Mouse (Mus musculus): ENCODE data around the gene Otulin. TPM values are rescaled to one million over a fixed set of nuclear protein-coding genes. Genes with fewer than 3 reads are reported as not detected.
A peak's percentile ranks its signal among the peaks of the same experiment; 100 is the strongest.

Gene Otulin
- total RNA-seq, 4 experiments from 2014 or later, result 21.1 to 24.9 (median 21.9) TPM

DNA sequence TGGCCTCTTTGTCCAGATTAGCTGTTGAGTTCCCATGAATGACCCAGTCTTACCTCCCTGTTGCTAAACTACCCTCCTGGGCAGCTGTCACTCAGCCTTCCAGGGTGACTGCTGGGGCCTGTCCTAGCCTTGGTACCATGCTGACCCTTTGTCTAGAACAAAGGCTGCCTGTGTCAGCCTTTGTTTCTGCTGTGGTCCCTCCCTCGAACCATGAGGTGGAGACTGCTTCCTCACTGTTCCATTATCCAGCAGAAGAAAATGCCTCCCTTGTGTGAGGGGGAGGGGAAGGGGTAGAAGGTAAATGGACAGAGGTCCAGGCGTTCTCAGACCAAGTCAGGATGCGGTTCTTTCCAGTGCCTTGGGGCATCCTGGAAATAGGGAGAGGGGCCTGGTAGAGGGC, 48.9 kb downstream of the Otulin start:
- no peak for DNase-seq (ENCODE audit: low spot score in 2 of 2)

DNA sequence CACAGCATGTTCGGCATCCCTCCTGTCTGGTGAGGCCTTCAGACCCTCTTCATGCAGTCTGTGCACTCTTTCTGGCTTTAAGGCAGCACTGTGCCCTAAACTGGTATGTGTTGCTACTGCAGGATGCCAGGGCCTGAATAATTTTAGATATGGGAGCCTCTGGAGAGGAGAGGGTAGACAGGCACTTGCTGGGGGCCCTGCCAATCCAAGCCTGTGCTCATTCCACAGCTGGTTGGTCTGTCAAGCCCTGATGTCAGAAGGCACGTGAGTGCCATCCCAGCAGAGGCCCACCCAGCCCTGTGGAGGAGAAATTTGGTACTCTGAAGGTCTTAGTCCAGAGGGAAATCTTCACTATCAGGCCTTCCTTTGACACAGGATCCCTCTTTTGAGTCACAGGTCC, 49.7 kb downstream of the Otulin start:
- DNase-seq (ENCODE audit: low spot score in 2 of 2), result no peak

DNA sequence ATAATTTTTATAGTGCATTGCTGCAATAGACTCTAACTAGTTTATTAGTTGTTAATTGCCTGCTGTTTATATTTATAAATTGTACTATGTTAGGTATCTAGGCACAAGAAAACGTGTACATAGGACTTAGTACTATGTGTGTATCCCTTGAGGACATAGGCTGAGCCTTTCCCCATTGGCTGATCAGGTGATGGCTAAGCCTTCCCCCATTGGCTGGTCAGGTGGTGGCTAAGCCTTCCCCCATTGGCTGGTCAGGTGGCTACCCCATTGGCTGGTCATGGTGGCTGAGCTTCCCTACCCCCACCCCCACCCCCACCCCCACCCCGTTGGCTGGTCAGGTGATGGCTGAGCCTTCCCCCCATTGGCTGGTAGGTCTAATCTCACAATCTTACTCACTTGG, 50.6 kb downstream of the Otulin start:
- no peak for DNase-seq (ENCODE audit: low spot score in 2 of 2)

DNA sequence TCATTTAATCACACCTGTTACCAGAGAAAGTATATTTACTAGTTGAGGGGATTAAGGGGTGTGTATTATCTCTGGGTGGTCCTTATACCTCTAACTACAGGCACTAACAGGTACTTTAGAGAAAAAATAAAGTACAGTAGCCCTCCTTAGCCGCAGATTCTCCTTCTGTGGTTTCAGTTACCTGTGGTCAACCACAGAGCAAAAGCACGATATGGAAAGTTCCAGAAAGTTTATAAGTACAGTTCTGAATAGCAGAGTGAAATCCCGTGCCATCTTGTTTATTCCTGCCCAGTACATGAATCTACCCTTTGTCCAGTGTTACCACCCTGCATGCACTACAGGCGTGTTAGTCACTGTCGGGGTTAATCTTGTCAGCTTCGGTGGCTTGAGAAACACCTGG, 51.6 kb downstream of the Otulin start:
- no peak for DNase-seq (ENCODE audit: low spot score in 2 of 2)

DNA sequence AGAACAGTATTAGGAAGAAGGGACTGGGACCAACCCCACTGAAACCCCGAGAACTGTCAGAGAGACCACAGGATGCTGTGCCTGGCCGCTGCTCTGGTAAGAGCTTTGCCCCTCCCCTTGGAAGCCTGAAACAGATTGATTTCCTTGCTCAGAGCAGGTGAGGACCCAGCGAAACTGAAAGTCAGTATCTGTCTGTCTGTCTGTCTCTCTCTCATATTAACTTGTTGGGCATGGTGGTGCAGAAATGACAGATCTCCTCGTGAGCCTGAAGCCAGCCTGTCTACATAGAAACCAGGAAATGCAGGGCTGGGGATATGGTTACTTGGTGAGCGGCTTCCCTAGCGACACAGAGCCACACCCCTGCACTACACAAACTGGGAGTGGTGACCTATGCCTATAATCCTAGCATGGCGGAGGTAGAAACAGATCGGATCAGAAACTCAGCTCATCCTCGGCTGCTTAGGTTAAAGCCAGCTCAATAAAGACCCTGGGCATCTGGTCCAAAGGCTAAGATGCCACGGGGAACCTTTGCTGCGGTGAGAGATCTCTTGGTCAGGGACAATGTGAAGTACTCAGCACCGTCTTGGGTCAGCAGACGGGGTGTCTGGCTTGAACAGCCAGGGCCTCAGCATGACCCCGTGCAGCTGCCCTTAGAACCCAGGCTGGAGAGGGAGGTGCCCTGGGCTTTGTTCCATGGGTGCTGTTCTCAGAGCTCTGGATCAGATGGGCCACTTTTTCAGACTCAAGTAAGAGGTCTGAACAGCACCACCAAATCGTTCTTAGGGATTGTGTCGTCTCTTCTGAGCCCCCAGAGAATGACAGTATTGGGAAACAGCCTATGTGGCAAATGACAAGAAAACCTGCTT, 52.3 kb downstream of the Otulin start:
- no peak for DNase-seq (ENCODE audit: low spot score in 2 of 2)

DNA sequence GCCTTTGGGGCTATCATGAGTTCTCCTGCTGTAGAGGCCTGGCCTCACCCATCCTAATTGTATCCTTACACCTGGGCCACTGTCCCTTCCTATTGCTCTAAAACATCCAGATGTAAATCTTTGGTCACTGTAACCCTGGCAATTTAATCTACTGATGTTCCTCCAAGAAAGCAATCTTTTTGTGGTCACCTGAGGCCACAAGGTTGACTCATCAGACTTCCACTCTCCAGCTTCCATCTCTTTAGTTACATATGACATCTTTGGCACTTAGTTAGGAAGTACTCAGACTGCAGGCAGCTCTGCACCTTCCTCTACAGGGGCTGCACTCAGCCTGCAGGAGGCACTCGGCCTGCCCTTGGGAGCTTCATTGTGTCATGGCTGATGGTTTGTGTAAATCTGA, 53.6 kb downstream of the Otulin start:
- DNase-seq (ENCODE audit: low spot score in 2 of 2), result no peak

DNA sequence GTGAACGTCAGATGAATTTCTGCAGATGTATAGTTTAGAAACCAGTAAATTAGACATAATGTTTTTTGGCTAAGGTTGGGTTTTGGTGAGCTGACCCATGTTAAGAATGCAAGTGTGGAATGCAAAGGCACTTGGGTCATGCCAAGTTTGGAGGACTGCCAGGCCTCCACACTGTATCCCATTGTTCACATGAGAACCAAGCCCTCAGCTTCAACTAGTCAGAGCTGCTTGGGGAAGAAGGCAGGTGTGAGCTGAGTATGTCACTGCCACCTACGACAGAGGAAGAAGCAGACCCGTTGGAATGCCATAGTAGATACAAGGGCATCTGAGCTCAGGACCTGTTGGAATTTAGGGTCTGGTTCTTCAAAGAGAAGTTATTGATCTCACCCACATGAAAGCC, 54.6 kb downstream of the Otulin start:
- DNase-seq (ENCODE audit: low spot score in 2 of 2), result no peak

DNA sequence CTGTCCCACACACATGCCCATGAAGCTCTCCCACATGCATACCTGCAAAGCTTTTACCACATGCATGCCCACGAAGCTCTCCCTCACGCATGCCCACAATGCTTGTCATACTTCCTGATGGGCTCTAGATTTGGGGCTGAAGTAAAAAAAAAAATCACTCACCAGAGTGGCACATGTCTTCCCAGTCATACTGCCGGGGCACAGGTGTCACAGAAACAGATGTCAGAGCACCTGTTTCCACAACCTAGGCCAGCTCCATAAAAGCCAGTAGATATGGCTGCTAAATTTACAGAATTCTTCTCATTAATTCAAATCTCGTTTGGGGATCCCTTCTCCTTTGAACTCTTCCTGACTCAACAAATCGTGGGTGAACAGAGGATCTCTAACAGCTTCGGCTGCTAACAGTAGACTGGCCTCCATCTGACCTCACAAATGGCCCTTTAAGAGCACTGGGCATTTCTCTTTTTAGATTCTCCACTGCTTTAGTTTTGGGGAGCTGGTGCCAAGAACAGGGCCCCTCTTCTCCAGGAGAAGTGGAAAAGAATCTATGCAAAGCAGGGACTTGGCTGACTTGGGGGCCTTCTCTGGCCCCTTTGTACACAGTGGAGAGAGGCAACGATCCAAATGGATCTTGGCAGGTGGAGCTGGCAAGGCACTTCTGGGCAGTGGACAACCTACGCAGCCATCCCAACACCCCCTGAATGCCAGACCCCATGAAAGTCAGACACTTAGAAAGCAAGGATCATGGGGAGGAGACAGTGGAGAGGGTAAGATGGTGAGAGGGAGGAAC, 55.3 kb downstream of the Otulin start:
- DNase-seq (ENCODE audit: low spot score in 2 of 2), result no peak

DNA sequence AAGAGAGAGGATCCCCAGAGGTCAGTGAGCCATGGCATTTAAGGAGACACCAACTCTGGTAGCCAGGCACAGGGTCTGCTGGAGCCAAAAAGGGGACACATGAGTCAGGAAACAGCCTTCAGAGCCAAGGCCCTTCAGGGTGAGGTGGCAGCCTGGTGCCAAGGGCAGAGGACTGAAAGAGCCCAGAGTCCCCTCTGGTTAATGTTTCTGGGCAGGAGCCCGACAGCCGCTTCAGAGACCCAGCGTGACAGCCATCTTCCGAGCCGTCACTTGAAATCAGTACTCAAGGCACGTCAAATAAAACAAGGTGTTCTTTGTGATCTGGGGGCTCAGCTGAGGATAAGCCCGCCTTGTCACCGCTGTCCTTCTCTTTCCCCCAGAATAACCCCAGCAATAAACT, 59.3 kb downstream of the Otulin start:
- DNase-seq (ENCODE audit: low spot score in 2 of 2), result peak in 1 of 2 experiments; percentile 58

DNA sequence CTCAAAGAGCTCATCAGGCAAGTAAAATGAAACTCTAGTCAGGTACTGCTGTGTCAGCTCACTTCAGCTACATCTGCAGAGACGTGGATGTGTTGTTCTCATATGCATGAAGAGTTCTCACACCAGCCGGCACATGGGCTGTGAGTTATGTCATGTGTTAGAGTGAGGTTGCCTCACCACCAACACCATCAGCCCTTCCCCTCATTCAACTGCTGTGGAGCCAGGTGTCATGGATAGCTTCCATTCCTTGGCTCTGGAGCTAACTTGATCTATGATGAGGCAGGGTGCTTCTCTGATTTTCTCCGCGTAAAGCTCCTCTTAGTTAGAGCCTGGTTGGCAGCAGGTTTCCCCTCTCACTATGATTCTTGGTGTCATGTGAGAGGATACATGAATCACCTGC, 60.1 kb downstream of the Otulin start:
- no peak for DNase-seq (ENCODE audit: low spot score in 2 of 2)

DNA sequence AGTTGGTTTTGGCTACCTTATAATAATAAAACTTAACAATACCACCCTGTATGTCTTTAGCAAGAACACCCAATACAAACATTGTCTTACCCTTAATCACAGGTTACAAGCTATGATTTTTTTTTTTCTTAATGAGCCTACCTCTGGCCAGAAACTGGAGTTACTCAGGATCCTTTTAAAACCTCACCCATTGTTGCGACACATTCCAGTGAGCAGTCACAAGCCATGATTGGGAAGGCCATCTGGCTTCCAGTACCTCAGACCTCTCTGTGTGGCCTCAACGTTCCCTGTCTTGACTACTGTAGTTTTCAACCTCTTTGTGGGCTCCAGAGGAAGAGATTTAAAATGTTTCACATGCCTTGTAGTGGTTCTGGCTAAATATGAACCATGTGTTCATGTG, 60.6 kb downstream of the Otulin start:
- DNase-seq (ENCODE audit: low spot score in 2 of 2), result no peak

DNA sequence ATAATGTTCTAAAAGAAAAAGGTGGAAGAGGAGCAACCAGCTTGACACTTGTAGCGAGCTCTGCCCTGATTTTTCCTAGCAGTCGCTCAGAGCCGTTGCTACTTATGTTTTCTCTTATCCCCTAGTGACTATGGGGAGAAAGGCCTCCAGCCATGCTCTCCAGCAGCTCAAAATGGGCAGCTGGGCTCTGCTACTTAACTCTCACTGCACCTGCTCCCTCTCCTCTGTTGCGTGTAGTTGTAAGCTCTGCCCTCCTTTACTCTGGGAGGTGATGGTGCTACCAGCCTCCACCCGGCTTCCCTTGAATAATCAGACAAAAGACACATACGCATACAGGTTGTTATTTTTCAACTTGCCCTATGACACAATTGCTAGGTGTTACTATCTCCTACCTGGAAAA, 62.1 kb downstream of the Otulin start:
- DNase-seq (ENCODE audit: low spot score in 2 of 2), result no peak

DNA sequence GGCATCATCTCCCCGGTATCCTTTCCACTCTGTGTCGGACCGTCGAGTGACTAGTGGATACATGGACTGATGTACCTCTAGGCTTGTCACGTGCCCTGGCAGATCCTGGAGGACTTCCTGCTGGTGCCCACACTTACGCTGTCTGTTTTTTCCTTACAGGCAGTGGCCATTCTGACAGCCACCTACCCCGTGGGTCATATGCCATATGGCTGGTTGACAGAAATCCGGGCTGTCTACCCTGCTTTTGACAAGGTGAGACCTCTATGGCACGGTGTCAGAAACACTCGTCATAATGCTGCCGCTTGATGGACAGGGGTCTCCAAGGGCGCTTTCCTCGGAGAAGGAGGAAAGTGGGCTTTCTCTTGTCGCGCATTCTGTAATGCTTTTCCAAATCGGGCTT, 63.1 kb downstream of the Otulin start:
- DNase-seq (ENCODE audit: low spot score in 2 of 2), result no peak

DNA sequence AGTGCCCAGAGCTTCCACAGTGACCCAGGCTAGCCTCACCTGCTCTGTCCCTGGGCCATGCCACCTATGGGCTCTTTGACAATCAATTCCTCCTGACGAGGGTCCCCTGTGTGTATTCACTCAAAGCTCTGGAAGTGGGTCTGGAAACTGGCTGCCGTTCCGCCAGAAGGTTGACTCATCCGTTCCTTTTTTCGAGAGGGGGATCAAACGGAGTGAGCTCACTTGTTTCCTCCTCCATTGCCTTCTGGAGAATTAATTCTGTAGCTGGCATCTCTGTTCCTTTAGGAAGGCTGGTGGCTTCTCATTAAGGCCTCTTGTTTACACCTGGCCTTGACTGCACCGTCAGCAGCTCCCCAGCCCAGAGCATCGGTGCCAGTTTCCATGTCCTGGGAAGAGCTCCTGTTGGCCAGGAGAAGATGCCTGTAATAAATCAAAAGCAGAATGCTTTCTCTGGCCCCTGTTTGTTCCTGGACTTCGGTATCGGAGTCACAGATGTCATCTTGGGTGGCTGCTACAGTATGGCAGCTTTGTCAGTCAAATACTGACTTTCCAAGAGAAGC, 64.8 kb downstream of the Otulin start:
- no peak for DNase-seq (ENCODE audit: low spot score in 2 of 2)

DNA sequence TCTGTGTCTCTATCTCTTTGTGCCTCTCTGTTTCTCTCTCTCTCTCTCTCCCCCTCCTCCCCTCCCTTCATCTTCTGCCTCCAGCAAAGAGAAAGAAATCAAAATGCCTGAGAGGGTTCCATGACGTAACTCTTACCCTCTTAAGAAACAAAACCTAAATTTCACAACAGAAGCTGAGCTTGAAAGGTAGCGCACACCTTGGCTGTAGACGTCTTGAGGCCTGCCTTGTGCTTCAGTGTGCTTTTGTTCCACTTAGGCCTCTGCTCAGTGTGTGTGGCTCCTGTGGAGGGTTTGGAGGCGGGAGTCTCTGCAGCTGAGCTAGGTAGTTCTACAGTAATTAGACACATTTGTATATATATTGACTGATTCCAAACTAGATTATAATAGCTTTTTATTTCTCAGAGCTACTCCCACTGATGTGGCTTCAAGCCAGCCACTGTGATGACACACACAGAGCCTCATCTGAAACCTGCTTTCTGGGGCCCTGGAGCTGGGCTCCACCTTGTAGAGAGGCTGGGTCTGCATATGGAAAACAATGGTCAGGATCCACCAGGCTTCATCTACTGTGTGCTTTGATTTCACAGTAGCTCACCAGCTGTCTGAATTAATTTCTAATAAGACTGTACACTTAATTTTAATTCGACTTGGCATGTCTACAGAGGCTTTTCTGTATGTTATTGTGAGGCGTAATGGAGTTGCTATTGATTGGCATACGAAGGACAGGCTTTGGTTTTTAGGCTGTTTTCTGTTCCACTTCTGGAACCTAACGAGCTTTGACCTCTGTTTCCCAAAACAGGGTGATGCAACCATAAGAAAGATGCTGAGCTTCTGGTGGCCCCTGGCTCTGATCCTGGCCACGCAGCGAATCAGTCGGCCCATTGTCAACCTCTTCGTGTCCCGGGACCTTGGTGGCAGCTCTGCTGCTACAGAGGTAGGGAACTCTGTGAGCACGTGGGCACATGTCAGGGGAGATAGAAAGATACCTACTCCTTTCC, 66.1 kb downstream of the Otulin start:
- DNase-seq (ENCODE audit: low spot score in 2 of 2), result peak in 1 of 2 experiments; percentile 78

DNA sequence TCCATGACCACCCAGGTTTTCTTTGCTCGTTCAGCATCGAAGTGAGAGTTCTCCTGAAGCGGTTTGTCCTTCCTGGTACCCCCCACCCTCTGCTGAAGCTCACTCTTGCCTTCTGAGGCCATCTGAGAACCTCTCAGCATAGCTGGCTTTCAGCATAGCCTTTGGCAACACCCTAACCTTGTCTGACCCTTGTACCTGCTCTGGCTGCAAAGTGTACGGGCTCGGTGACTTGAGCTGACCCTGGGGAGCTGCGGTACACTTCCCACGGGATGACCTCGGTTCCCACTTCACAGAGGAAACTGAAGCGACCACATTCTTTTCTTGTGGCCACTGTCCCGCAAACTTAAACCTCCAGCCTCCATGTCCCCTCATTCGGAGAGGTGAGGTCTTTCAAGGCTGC, 70.2 kb downstream of the Otulin start:
- no peak for DNase-seq (ENCODE audit: low spot score in 2 of 2)

DNA sequence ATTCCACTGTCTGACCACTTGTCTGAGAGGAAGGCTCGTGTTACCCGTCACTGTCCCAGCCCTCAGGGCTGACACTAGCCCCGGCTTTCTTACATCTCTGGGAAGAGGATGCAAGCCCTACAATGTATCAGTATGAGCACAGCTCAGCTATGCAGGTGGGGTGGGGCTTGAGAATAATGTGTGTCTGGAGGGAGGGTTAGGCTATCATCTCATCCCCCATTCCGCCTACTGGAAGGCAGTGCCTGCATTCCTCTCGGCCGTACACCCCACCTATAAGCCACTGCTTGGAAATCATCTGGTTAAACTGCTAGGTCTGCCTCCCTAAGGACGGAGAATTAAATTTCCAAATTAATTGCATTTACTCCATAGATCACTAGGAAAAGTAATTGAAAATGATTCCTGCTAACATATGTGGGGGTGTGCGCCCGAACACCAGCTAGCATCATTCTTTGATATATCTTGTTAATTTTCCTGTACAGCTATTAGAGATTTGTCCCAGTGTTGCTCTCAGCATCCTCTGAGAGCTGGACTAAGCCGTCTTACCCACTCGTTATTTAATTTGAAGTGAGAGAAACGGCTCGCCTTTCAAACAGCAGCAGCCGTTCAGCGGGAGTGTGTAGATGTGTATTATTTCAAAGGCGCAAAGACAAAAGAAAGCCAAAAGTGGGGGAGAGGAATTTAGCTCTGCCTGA, 71.9 kb downstream of the Otulin start:
- no peak for DNase-seq (ENCODE audit: low spot score in 2 of 2)

DNA sequence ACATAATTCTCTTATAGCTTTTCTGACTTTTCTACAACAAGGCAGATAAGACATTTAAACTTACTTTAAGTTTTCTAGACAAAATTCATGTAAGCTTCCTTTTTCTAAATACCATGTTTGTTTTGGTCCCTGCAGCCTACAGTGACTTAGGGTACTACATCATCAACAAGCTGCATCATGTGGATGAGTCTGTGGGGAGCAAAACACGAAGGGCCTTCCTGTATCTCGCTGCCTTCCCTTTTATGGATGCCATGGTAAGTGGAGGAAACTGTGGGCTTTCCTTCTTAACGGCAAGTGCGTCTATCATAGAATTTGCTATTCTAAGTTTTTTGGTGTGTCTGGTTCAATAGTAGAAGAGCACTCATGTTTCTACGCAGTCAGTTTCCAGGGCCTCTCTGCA, 76.9 kb downstream of the Otulin start:
- DNase-seq (ENCODE audit: low spot score in 2 of 2), result no peak

DNA sequence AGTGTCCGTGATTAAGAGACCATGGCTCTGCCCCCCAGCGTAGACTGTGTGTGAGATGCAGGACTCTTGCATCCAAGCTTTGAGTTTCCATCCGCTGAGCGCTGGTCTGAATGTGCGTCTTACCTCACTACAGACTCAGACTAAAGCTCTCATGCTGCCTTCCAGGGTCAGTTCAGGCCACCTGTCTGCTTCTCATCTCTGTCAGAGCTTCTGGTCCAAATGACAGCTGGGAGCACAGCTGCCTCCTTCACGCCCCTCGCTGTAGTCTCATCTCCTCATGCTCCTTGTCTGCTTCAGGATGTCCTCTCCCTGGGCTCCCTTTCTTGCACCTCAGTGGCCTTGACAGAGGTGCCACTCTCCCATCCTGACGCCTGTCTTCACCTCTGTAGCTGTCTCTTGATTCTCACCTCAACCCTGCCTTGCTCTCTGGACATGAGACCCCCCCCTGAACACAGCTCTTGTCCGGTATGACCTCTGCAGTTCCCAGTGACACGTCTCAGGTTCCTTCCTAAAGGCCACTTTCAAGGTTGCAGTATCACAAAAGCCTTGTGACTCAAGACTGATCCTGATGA, 78.3 kb downstream of the Otulin start:
- no peak for DNase-seq (ENCODE audit: low spot score in 2 of 2)

Data from left cerebral cortex, adult 8-10 months (tissue).